Mouse (Mus musculus) forebrain, embryonic 16.5 days (tissue): ENCODE measurements around the gene Dcxr. TPM values are rescaled to one million over a fixed set of nuclear protein-coding genes. Genes with fewer than 3 reads are reported as not detected.
A peak's percentile ranks its signal among the peaks of the same experiment; 100 is the strongest.
"Not testable (repeated sequence)": the region's sequence is repeated elsewhere in the genome, so short reads cannot be mapped to it uniquely, and the experiment has no call there.

Source experiments
- ATAC-seq: fragments of 200-750 bp; cut with Nextera tagmentation; 2 replicates; pipeline ENCODE4 v1.8.0; 2017; ENCODE audit warnings: mild to moderate bottlenecking, moderate library complexity
- H3K27ac ChIP-seq: fragments of 300-500 bp; sonication (generic); 2 replicates; pipeline ENCODE4 v1.5.1; 2014; ENCODE audit warnings: low read length, control low read depth
- H3K27me3 ChIP-seq: fragments of 300-500 bp; sonication (generic); replicated peaks from 2 replicates; pipeline ENCODE4 v1.6.1; 2014; ENCODE audit warnings: low read length; ENCODE audit not compliant: control insufficient read depth, insufficient read depth
- H3K36me3 ChIP-seq: fragments of 300-500 bp; sonication (generic); 2 replicates; pipeline ENCODE4 v1.6.1; 2014; ENCODE audit not compliant: control insufficient read depth, insufficient read depth
- H3K4me1 ChIP-seq: fragments of 300-500 bp; sonication (generic); replicated peaks from 2 replicates; pipeline ENCODE4 v1.6.1; 2014; ENCODE audit warnings: low read length; ENCODE audit not compliant: control insufficient read depth, insufficient read depth
- H3K4me2 ChIP-seq: fragments of 300-500 bp; sonication (generic); 2 replicates; pipeline ENCODE4 v1.6.1; 2014; ENCODE audit warnings: mild to moderate bottlenecking, low read length, control low read depth
- H3K4me3 ChIP-seq: fragments of 300-500 bp; sonication (generic); replicated peaks from 2 replicates; pipeline ENCODE4 v1.5.1; 2014; ENCODE audit warnings: mild to moderate bottlenecking, low read length, control low read depth
- H3K9ac ChIP-seq: fragments of 300-500 bp; sonication (generic); replicated peaks from 2 replicates; pipeline ENCODE4 v1.6.1; 2014; ENCODE audit warnings: low read depth, low read length, control low read depth
- H3K9me3 ChIP-seq: fragments of 300-500 bp; sonication (generic); 2 replicates; pipeline ENCODE4 v1.6.1; 2016; ENCODE audit warnings: low read length; ENCODE audit not compliant: control insufficient read depth
- WGBS: fragments of 180-500 bp; shearing (Covaris S2); extraction: QIAGEN DNeasy Blood & Tissue Kit; methylation state at CpG from one replicate; pipeline ENCODE4 v1.1.7; 2014; 5-methylcytosine and 5-hydroxymethylcytosine counted together
- polyA plus RNA-seq: library from polyadenylated mRNA; unstranded; fragments of >200 nt; fragmentation: Nextera tagmentation; extraction: Ambion mirVana; gene quantifications from 2 replicates; pipeline ENCODE4 v1.2.1, GENCODE M21; 2015

The Dcxr gene
- polyA plus RNA-seq, 1 experiment from 2014 or later: 7.6 TPM

- no peaks in the 10 kb centered on the region; the same call in none of the 2 replicates for H3K4me1 ChIP-seq
- no peaks in the 10 kb centered on the region for H3K36me3 ChIP-seq
- H3K4me3 ChIP-seq: no peak within 1 kb of the TSS
- ATAC-seq: no peak
- WGBS: 77% methylated on average over 12 of the region's 12 CpGs
- no peak within 1 kb of the TSS for H3K27ac ChIP-seq
- H3K9me3 ChIP-seq: no peaks in the 10 kb centered on the region
- no peaks in the 10 kb centered on the region for H3K27me3 ChIP-seq
- no peak within 1 kb of the TSS for H3K9ac ChIP-seq
- no peak within 1 kb of the TSS for H3K4me2 ChIP-seq
Measured at GRCm38 (mm10) chr11:120731858-120732680, 5.0 kb upstream of the Dcxr start, which contains the start of gene Cbr2. TSS of gene Cbr2 (minus strand) at chr11:120732114.

- 100% methylated on average over 1 of the region's 1 CpGs for whole genome bisulfite sequencing
Measured at GRCm38 (mm10) chr11:120731395-120731794, 4.3 kb upstream of the Dcxr start.

GRCm38 (mm10) chr11:120730331-120730870 lies 3.3 kb upstream of the Dcxr start:
- ATAC-seq: no peak
- Histone ChIP-seq H3K27me3 (no peaks in the 10 kb centered on the region), H3K4me1 (peaks cover 6% of the 10 kb centered on the region), H3K27ac (no peak overlapping the region), H3K36me3 (no peaks in the 10 kb centered on the region), H3K9me3 (no peaks in the 10 kb centered on the region), H3K9ac (no peak overlapping the region), H3K4me3 (no peak overlapping the region), H3K4me2 (no peak overlapping the region)
- 87% methylated on average over 10 of the region's 10 CpGs for WGBS

More at GRCm38 (mm10) chr11:120731395-120731794, 4.3 kb upstream of the Dcxr start:
- Histone ChIP-seq H3K36me3 (no peaks in the 10 kb centered on the region), H3K4me3 (no peak overlapping the region), H3K9ac (no peak overlapping the region), H3K27me3 (no peaks in the 10 kb centered on the region), H3K27ac (no peak overlapping the region), H3K4me1 (peaks cover 5% of the 10 kb centered on the region), H3K4me2 (no peak overlapping the region), H3K9me3 (no peaks in the 10 kb centered on the region)
- ATAC-seq: no peak

GRCm38 (mm10) chr11:120729432-120730050 lies 2.5 kb upstream of the Dcxr start:
- H3K9me3 ChIP-seq, H3K4me1 ChIP-seq, H3K4me3 ChIP-seq, ATAC-seq, H3K9ac ChIP-seq, H3K27ac ChIP-seq, H3K27me3 ChIP-seq, H3K36me3 ChIP-seq: not testable (repeated sequence)
- H3K4me2 ChIP-seq: peak overlapping the region; percentile 13; the same call in 1 of the 2 replicates
- under 1% methylated on average over 18 of the region's 21 CpGs for WGBS

- Histone ChIP-seq H3K4me3 (no peak overlapping the region), H3K9me3 (no peaks in the 10 kb centered on the region), H3K9ac (no peak overlapping the region), H3K27ac (no peak overlapping the region), H3K36me3 (no peaks in the 10 kb centered on the region), H3K4me2 (no peak overlapping the region), H3K4me1 (peaks cover 6% of the 10 kb centered on the region), H3K27me3 (no peaks in the 10 kb centered on the region)
- WGBS: 63% methylated on average over 11 of the region's 11 CpGs
- ATAC-seq: no peak
Measured at GRCm38 (mm10) chr11:120728530-120729240, 1.6 kb upstream of the Dcxr start.

- WGBS: 54% methylated on average over 12 of the region's 12 CpGs
- Histone ChIP-seq H3K27me3 (no peaks in the 10 kb centered on the region), H3K27ac (no peak overlapping the region), H3K9me3 (no peaks in the 10 kb centered on the region), H3K4me3 (no peak overlapping the region), H3K4me1 (peaks cover 8% of the 10 kb centered on the region), H3K4me2 (0 out of 2 replicates have a peak overlapping the region, but pooled peaks have one; percentile 84), H3K9ac (no peak overlapping the region), H3K36me3 (no peaks in the 10 kb centered on the region)
- ATAC-seq: no peak
Measured at GRCm38 (mm10) chr11:120727564-120727963, 483 bp upstream of the Dcxr start.

GRCm38 (mm10) chr11:120726243-120727168 lies 575 bp downstream of the Dcxr start:
- 18% methylated on average over 36 of the region's 36 CpGs for WGBS
- Histone ChIP-seq H3K27ac (no peak overlapping the region), H3K4me2 (peak overlapping the region; percentile 84), H3K9ac (peak overlapping the region; percentile 64), H3K27me3 (no peaks in the 10 kb centered on the region), H3K4me3 (peak overlapping the region; percentile 54), H3K36me3 (no peaks in the 10 kb centered on the region), H3K9me3 (no peaks in the 10 kb centered on the region), H3K4me1 (peaks cover 17% of the 10 kb centered on the region)
- ATAC-seq: peak; percentile 39; the same call in 1 of the 2 replicates

GRCm38 (mm10) chr11:120723509-120723908 lies 3.6 kb downstream of the Dcxr start:
- Histone ChIP-seq H3K4me3 (no peak overlapping the region), H3K9me3 (no peaks in the 10 kb centered on the region), H3K27ac (no peak overlapping the region), H3K9ac (no peak overlapping the region), H3K4me2 (no peak overlapping the region), H3K4me1 (peaks cover 27% of the 10 kb centered on the region), H3K27me3 (no peaks in the 10 kb centered on the region), H3K36me3 (peaks cover 4% of the 10 kb centered on the region)
- ATAC-seq: no peak
- 77% methylated on average over 7 of the region's 7 CpGs for WGBS
